Mouse (Mus musculus) ES-Bruce4 (cell line): ENCODE results near the gene Strada.

ENCODE experiments used
- CTCF ChIP-seq: IDR thresholded peaks from one replicate; pipeline ENCODE4 v1.8.1; 2011; ENCODE audit warnings: low read depth, low read length
- EP300 ChIP-seq: IDR thresholded peaks from 2 replicates; pipeline ENCODE4 v1.6.1; 2011; ENCODE audit warnings: low read depth, low read length; ENCODE audit not compliant: insufficient read depth

- no peak for TF ChIP-seq CTCF
- no peak for TF ChIP-seq EP300
Measured at GRCm38 (mm10) chr11:106174372-106174771, 27.6 kb downstream of the Strada start.
